Mouse (Mus musculus): ENCODE results near the gene Gm10471. TPM values are rescaled to one million over a fixed set of nuclear protein-coding genes. Genes with fewer than 3 reads are reported as not detected.
"Not testable (repeated sequence)": the region's sequence is repeated elsewhere in the genome, so short reads cannot be mapped to it uniquely, and the experiment has no call there.

Gene Gm10471
- not detected in 2 replicates for polyA plus RNA-seq (2015; fragmentation: Nextera tagmentation; extraction: Ambion mirVana)

- H3K4me1 ChIP-seq (ENCODE audit: insufficient read depth, low read length); H3K27ac ChIP-seq (ENCODE audit: low read length); ATAC-seq (ENCODE audit: low FRiP score, low TSS enrichment); H3K36me3 ChIP-seq (ENCODE audit: insufficient read depth, low read length); H3K27me3 ChIP-seq (ENCODE audit: insufficient read depth, low read length); H3K4me2 ChIP-seq (replicated peaks; ENCODE audit: low read depth, low read length); H3K4me3 ChIP-seq (ENCODE audit: low read length); H3K9me3 ChIP-seq (ENCODE audit: low read length); H3K9ac ChIP-seq (replicated peaks; ENCODE audit: low read length): not testable (repeated sequence)
- WGBS, result 67% methylated on average over 1 of the region's 1 CpGs
These were observed at the start of gene Gm10471 for GRCm38 (mm10) chr5:26089191-26089590. TSS of gene Gm10471 (minus strand) at chr5:26089291.

- no CpG with 5 or more reads among the region's 3 CpGs for WGBS
- not testable (repeated sequence) for H3K4me3 ChIP-seq (ENCODE audit: low read length); H3K4me2 ChIP-seq (replicated peaks; ENCODE audit: low read depth, low read length)
These were observed 32.2 kb upstream of the Gm10471 start, which contains the start of gene Gm10220 for GRCm38 (mm10) chr5:26121321-26121720. TSS of gene Gm10220 (minus strand) at chr5:26121421.

GRCm38 (mm10) chr5:26105262-26105661 is 16.2 kb upstream of the Gm10471 start, which contains the start of gene 5031410I06Rik:
TSS of gene 5031410I06Rik (minus strand) at chr5:26105362.
- H3K9me3 ChIP-seq (ENCODE audit: low read length); H3K27me3 ChIP-seq (ENCODE audit: insufficient read depth, low read length); H3K4me1 ChIP-seq (ENCODE audit: insufficient read depth, low read length); H3K4me3 ChIP-seq (ENCODE audit: low read length); H3K4me2 ChIP-seq (replicated peaks; ENCODE audit: low read depth, low read length); ATAC-seq (ENCODE audit: low FRiP score, low TSS enrichment); H3K27ac ChIP-seq (ENCODE audit: low read length); H3K36me3 ChIP-seq (ENCODE audit: insufficient read depth, low read length); H3K9ac ChIP-seq (replicated peaks; ENCODE audit: low read length): not testable (repeated sequence)
- no CpG with 5 or more reads among the region's 3 CpGs for WGBS

More at GRCm38 (mm10) chr5:26121321-26121720, 32.2 kb upstream of the Gm10471 start, which contains the start of gene Gm10220:
- not testable (repeated sequence) for H3K36me3 ChIP-seq (ENCODE audit: insufficient read depth, low read length); H3K27me3 ChIP-seq (ENCODE audit: insufficient read depth, low read length); H3K9me3 ChIP-seq (ENCODE audit: low read length); H3K4me1 ChIP-seq (ENCODE audit: insufficient read depth, low read length); H3K27ac ChIP-seq (ENCODE audit: low read length); H3K9ac ChIP-seq (replicated peaks; ENCODE audit: low read length); ATAC-seq (ENCODE audit: low FRiP score, low TSS enrichment)

GRCm38 (mm10) chr5:26079023-26079422 is 10.1 kb downstream of the Gm10471 start:
- H3K27me3 ChIP-seq (ENCODE audit: insufficient read depth, low read length); ATAC-seq (ENCODE audit: low FRiP score, low TSS enrichment): not testable (repeated sequence)

GRCm38 (mm10) chr5:26070716-26071115 is 18.4 kb downstream of the Gm10471 start:
- Histone ChIP-seq H3K4me2 (replicated peaks; ENCODE audit: low read depth, low read length) (no peak overlapping the region), H3K4me3 (ENCODE audit: low read length) (no peak overlapping the region), H3K4me1 (ENCODE audit: insufficient read depth, low read length) (no peaks in the 10 kb centered on the region), H3K9ac (replicated peaks; ENCODE audit: low read length) (no peak overlapping the region), H3K36me3 (ENCODE audit: insufficient read depth, low read length) (no peaks in the 10 kb centered on the region), H3K9me3 (ENCODE audit: low read length) (0 out of 2 replicates have a peak, but pooled peaks cover 5% of the 10 kb centered on the region), H3K27me3 (ENCODE audit: insufficient read depth, low read length) (no peaks in the 10 kb centered on the region), H3K27ac (ENCODE audit: low read length) (no peak overlapping the region)
- WGBS, result 88% methylated on average over 24 of the region's 24 CpGs
- no peak for ATAC-seq (ENCODE audit: low FRiP score, low TSS enrichment)

More at GRCm38 (mm10) chr5:26079023-26079422, 10.1 kb downstream of the Gm10471 start:
- not testable (repeated sequence) for H3K27ac ChIP-seq (ENCODE audit: low read length); H3K4me3 ChIP-seq (ENCODE audit: low read length); H3K36me3 ChIP-seq (ENCODE audit: insufficient read depth, low read length); H3K9me3 ChIP-seq (ENCODE audit: low read length); H3K4me1 ChIP-seq (ENCODE audit: insufficient read depth, low read length); H3K9ac ChIP-seq (replicated peaks; ENCODE audit: low read length); H3K4me2 ChIP-seq (replicated peaks; ENCODE audit: low read depth, low read length)

GRCm38 (mm10) chr5:26058481-26058880 is 30.6 kb downstream of the Gm10471 start, which contains the start of gene Gm7347:
TSS of gene Gm7347 (minus strand) at chr5:26058581.
- ATAC-seq (ENCODE audit: low FRiP score, low TSS enrichment); H3K4me3 ChIP-seq (ENCODE audit: low read length); H3K4me2 ChIP-seq (replicated peaks; ENCODE audit: low read depth, low read length); H3K9me3 ChIP-seq (ENCODE audit: low read length); H3K9ac ChIP-seq (replicated peaks; ENCODE audit: low read length); H3K4me1 ChIP-seq (ENCODE audit: insufficient read depth, low read length); H3K27ac ChIP-seq (ENCODE audit: low read length); H3K27me3 ChIP-seq (ENCODE audit: insufficient read depth, low read length); H3K36me3 ChIP-seq (ENCODE audit: insufficient read depth, low read length): not testable (repeated sequence)
- no CpG with 5 or more reads among the region's 2 CpGs for WGBS

- H3K9me3 ChIP-seq (ENCODE audit: low read length); ATAC-seq (ENCODE audit: low FRiP score, low TSS enrichment); H3K4me3 ChIP-seq (ENCODE audit: low read length); H3K27ac ChIP-seq (ENCODE audit: low read length); H3K4me1 ChIP-seq (ENCODE audit: insufficient read depth, low read length); H3K27me3 ChIP-seq (ENCODE audit: insufficient read depth, low read length); H3K36me3 ChIP-seq (ENCODE audit: insufficient read depth, low read length); H3K9ac ChIP-seq (replicated peaks; ENCODE audit: low read length); H3K4me2 ChIP-seq (replicated peaks; ENCODE audit: low read depth, low read length): not testable (repeated sequence)
- 69% methylated on average over 2 of the region's 2 CpGs for WGBS
These were observed 49.6 kb downstream of the Gm10471 start, which contains the start of gene Speer4a for GRCm38 (mm10) chr5:26039458-26039857. TSS of gene Speer4a (minus strand) at chr5:26039558.

Other genes starting within 250 kb of the Gm10471 start
- not detected in 2 replicates for gene Gm21663, start 146.9 kb downstream of the Gm10471 start, polyA plus RNA-seq (2015; fragmentation: Nextera tagmentation; extraction: Ambion mirVana)
- not detected in 2 replicates for gene Gm21671, start 134.9 kb downstream of the Gm10471 start, polyA plus RNA-seq (2015; fragmentation: Nextera tagmentation; extraction: Ambion mirVana)
- gene Gm21680, start 116.6 kb downstream of the Gm10471 start, polyA plus RNA-seq (2015; fragmentation: Nextera tagmentation; extraction: Ambion mirVana), result 0.05 TPM in 1 of 2 replicates, not detected in the other
- gene Gm21698, start 100.6 kb downstream of the Gm10471 start, polyA plus RNA-seq (2015; fragmentation: Nextera tagmentation; extraction: Ambion mirVana), result not detected in 2 replicates
- not detected in 2 replicates for gene Gm1979, start 84.5 kb downstream of the Gm10471 start, polyA plus RNA-seq (2015; fragmentation: Nextera tagmentation; extraction: Ambion mirVana)
- gene Gm5862, start 66.4 kb downstream of the Gm10471 start, polyA plus RNA-seq (2015; fragmentation: Nextera tagmentation; extraction: Ambion mirVana), result not detected in 2 replicates
- not detected in 2 replicates for gene Speer4a, start 49.7 kb downstream of the Gm10471 start, polyA plus RNA-seq (2015; fragmentation: Nextera tagmentation; extraction: Ambion mirVana)
- gene Gm7347, start 30.7 kb downstream of the Gm10471 start, polyA plus RNA-seq (2015; fragmentation: Nextera tagmentation; extraction: Ambion mirVana), result not detected in 2 replicates
- gene 5031410I06Rik, start 16.1 kb upstream of the Gm10471 start, polyA plus RNA-seq (2015; fragmentation: Nextera tagmentation; extraction: Ambion mirVana), result not detected in 2 replicates
- 0.06 TPM in 1 of 2 replicates, not detected in the other for gene Gm10220, start 32.1 kb upstream of the Gm10471 start, polyA plus RNA-seq (2015; fragmentation: Nextera tagmentation; extraction: Ambion mirVana)
- not detected in 2 replicates for gene Gm7361, start 168.4 kb upstream of the Gm10471 start, polyA plus RNA-seq (2015; fragmentation: Nextera tagmentation; extraction: Ambion mirVana)

All from kidney, embryonic 16.5 days (tissue).